In the genomic region with DNA sequence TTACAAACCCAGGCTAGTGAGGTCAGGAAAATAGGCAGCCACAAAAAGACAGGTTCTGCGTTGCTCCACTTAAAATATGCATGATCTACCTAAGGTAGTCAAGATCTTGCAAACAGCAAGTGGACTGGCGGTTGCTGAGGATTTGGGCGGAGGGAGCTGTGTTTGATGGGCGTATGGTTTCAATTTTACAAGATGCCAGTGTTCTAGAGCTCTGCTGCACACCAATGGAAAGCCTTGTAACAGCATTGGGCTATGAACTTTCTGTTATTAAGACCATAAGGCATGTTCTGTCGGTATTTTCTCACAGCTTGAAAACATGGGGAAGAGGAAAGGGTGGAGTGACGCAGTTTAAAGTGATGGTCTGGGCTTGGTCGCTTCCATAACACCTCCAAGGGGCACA, we compare ENCODE assay signal across 27 mouse cellular contexts.
DNase-seq lines count a peak whose midpoint lies in the region; ATAC-seq and TF ChIP-seq lines count a peak whose summit lies in the region.
"Had no signal": no experiment of that assay in that cellular context is flagged by ENCODE, and none has a peak within 500 bp of the region (broad histone marks: within the 10 kb centered on the region; RNA-seq: fewer than 3 reads in every experiment).

No protein-coding gene starts in this region.

- no peak for DNase-seq in limb, embryonic 10.5 days (ENCODE audit: low spot score)
- peak; percentile 20 for DNase-seq in embryonic facial prominence, embryonic 11.5 days (ENCODE audit: low spot score)
- no peak for DNase-seq in limb, embryonic 14.5 days (ENCODE audit: low spot score)
- DNase-seq in right cerebral cortex, adult 2 months (ENCODE audit: low spot score in 2 of 2) = no peak
- DNase-seq in frontal cortex, postnatal 14 days (ENCODE audit: low spot score in 2 of 2) = no peak
- DNase-seq: adrenal gland, adult 8-10 months; adrenal gland, postnatal 25 days; cerebellum, adult 11-12 months; cerebellum, adult 8-10 months; cerebellum, postnatal 10 days; cerebellum, postnatal 36 days; embryo, embryonic 11 days; gastrocnemius, adult 2 months; gastrocnemius, postnatal 14 days; heart, adult 18-20 months; heart, postnatal 14 days; heart, postnatal 4 days had no signal

- H3K27me3 ChIP-seq in limb, embryonic 12.5 days = no peaks in the 10 kb centered on the region
- H3K27me3 ChIP-seq in limb, embryonic 10.5 days (ENCODE audit: low read depth, poor library complexity, severe bottlenecking) = no peaks in the 10 kb centered on the region
- no peaks in the 10 kb centered on the region for H3K27me3 ChIP-seq in embryonic facial prominence, embryonic 11.5 days (ENCODE audit: control insufficient read depth, insufficient read depth, low read length)
- no peaks in the 10 kb centered on the region for H3K27me3 ChIP-seq in limb, embryonic 14.5 days (ENCODE audit: control insufficient read depth, insufficient read depth, low read length)
- H3K27me3 ChIP-seq: embryonic facial prominence, embryonic 12.5 days; embryonic facial prominence, embryonic 15.5 days; forebrain, embryonic 12.5 days; forebrain, embryonic 15.5 days; heart, embryonic 12.5 days; heart, embryonic 15.5 days had no signal

- H3K36me3 ChIP-seq in limb, embryonic 12.5 days = no peaks in the 10 kb centered on the region
- H3K36me3 ChIP-seq in limb, embryonic 10.5 days = no peaks in the 10 kb centered on the region
- H3K36me3 ChIP-seq in embryonic facial prominence, embryonic 11.5 days (replicated peaks; ENCODE audit: control insufficient read depth, insufficient read depth, low read depth, low read length) = no peaks in the 10 kb centered on the region
- H3K36me3 ChIP-seq in limb, embryonic 14.5 days (ENCODE audit: control insufficient read depth, insufficient read depth, low read length) = no peaks in the 10 kb centered on the region
- H3K36me3 ChIP-seq: embryonic facial prominence, embryonic 12.5 days; embryonic facial prominence, embryonic 15.5 days; forebrain, embryonic 12.5 days; forebrain, embryonic 15.5 days; heart, embryonic 12.5 days; heart, embryonic 15.5 days had no signal

- TF ChIP-seq POLR2A in limb, embryonic 14.5 days (IDR thresholded peaks at IDR 0.05; ENCODE audit: borderline replicate concordance, extremely low read depth, insufficient read depth, insufficient read length) = no peak

- WGBS in limb, embryonic 12.5 days = 37% methylated on average over 7 of the region's 7 CpGs
- 72% methylated on average over 7 of the region's 7 CpGs for WGBS in limb, embryonic 10.5 days
- WGBS in embryonic facial prominence, embryonic 11.5 days = 72% methylated on average over 7 of the region's 7 CpGs
- WGBS in limb, embryonic 14.5 days = 31% methylated on average over 7 of the region's 7 CpGs

- H3K4me2 ChIP-seq in limb, embryonic 12.5 days = no peak overlapping the region
- no peak overlapping the region for H3K4me2 ChIP-seq in embryonic facial prominence, embryonic 11.5 days (ENCODE audit: low read depth, low read length)
- no peak overlapping the region for H3K4me2 ChIP-seq in limb, embryonic 14.5 days (replicated peaks; ENCODE audit: low read depth, low read length, severe bottlenecking)
- H3K4me2 ChIP-seq: embryonic facial prominence, embryonic 12.5 days; embryonic facial prominence, embryonic 15.5 days; forebrain, embryonic 12.5 days; forebrain, embryonic 15.5 days; heart, embryonic 12.5 days; heart, embryonic 15.5 days; hindbrain, embryonic 14.5 days had no signal

- peak overlapping the region; percentile 46; the same call in 1 of the 2 replicates for H3K27ac ChIP-seq in limb, embryonic 12.5 days
- H3K27ac ChIP-seq in limb, embryonic 10.5 days = no peak overlapping the region
- H3K27ac ChIP-seq in embryonic facial prominence, embryonic 11.5 days (replicated peaks; ENCODE audit: low read depth, low read length) = no peak overlapping the region
- H3K27ac ChIP-seq in limb, embryonic 14.5 days (replicated peaks; ENCODE audit: low read depth, low read length) = no peak overlapping the region
- H3K27ac ChIP-seq: embryonic facial prominence, embryonic 12.5 days; embryonic facial prominence, embryonic 15.5 days; forebrain, embryonic 12.5 days; forebrain, embryonic 15.5 days; gastrocnemius, adult 2 months; heart, embryonic 15.5 days; hindbrain, embryonic 14.5 days had no signal

- H3K9me3 ChIP-seq in limb, embryonic 12.5 days = no peaks in the 10 kb centered on the region
- no peaks in the 10 kb centered on the region for H3K9me3 ChIP-seq in limb, embryonic 10.5 days (replicated peaks)
- H3K9me3 ChIP-seq in embryonic facial prominence, embryonic 11.5 days (replicated peaks; ENCODE audit: control insufficient read depth, low read length) = no peaks in the 10 kb centered on the region
- H3K9me3 ChIP-seq in limb, embryonic 14.5 days (ENCODE audit: control insufficient read depth, low read length) = no peaks in the 10 kb centered on the region
- H3K9me3 ChIP-seq: embryonic facial prominence, embryonic 12.5 days; embryonic facial prominence, embryonic 15.5 days; forebrain, embryonic 12.5 days; forebrain, embryonic 15.5 days; heart, embryonic 15.5 days had no signal

- H3K4me3 ChIP-seq in limb, embryonic 12.5 days (replicated peaks) = no peak overlapping the region
- no peak overlapping the region for H3K4me3 ChIP-seq in limb, embryonic 10.5 days
- no peak overlapping the region for H3K4me3 ChIP-seq in embryonic facial prominence, embryonic 11.5 days (ENCODE audit: low read depth, low read length)
- H3K4me3 ChIP-seq in limb, embryonic 14.5 days (replicated peaks; ENCODE audit: low read length) = no peak overlapping the region
- H3K4me3 ChIP-seq: embryonic facial prominence, embryonic 12.5 days; embryonic facial prominence, embryonic 15.5 days; forebrain, embryonic 12.5 days; forebrain, embryonic 15.5 days; gastrocnemius, adult 2 months; heart, embryonic 12.5 days; heart, embryonic 15.5 days had no signal

- H3K4me1 ChIP-seq in limb, embryonic 12.5 days (replicated peaks) = peaks cover 16% of the 10 kb centered on the region
- H3K4me1 ChIP-seq in limb, embryonic 10.5 days = peaks cover 15% of the 10 kb centered on the region
- H3K4me1 ChIP-seq in embryonic facial prominence, embryonic 11.5 days (ENCODE audit: control insufficient read depth, insufficient read depth, low read length) = no peaks in the 10 kb centered on the region
- H3K4me1 ChIP-seq in limb, embryonic 14.5 days (ENCODE audit: control insufficient read depth, insufficient read depth, low read length) = peaks cover 5% of the 10 kb centered on the region; the same call in 1 of the 2 replicates
- H3K4me1 ChIP-seq: embryonic facial prominence, embryonic 12.5 days; embryonic facial prominence, embryonic 15.5 days had no signal

- no peak for ATAC-seq in limb, embryonic 12.5 days (ENCODE audit: insufficient number of reproducible peaks, insufficient read depth, low FRiP score, low TSS enrichment, low read depth)
- no peak for ATAC-seq in embryonic facial prominence, embryonic 11.5 days (replicated peaks; ENCODE audit: insufficient number of reproducible peaks, low FRiP score, low TSS enrichment, low read depth)
- peak; percentile 26; the same call in 1 of the 2 replicates for ATAC-seq in limb, embryonic 14.5 days (ENCODE audit: low FRiP score, low read depth)
- ATAC-seq: activated CD4-positive, CD25-positive, alpha-beta regulatory T cell, adult 4 months; CD4-positive, CD25-positive, alpha-beta regulatory T cell, adult 4 months; forebrain, embryonic 15.5 days had no signal

- H3K9ac ChIP-seq in limb, embryonic 12.5 days (replicated peaks) = no peak overlapping the region
- no peak overlapping the region for H3K9ac ChIP-seq in embryonic facial prominence, embryonic 11.5 days (replicated peaks; ENCODE audit: low read length)
- H3K9ac ChIP-seq in limb, embryonic 14.5 days (ENCODE audit: low read depth, low read length, severe bottlenecking) = no peak overlapping the region
- H3K9ac ChIP-seq: embryonic facial prominence, embryonic 12.5 days; embryonic facial prominence, embryonic 15.5 days; forebrain, embryonic 12.5 days; forebrain, embryonic 15.5 days; heart, embryonic 12.5 days; heart, embryonic 15.5 days; hindbrain, embryonic 14.5 days had no signal
